Mouse (Mus musculus) heart, adult 8-10 months (tissue): Measurements from ENCODE around the gene Fam78a. TPM values are rescaled to one million over a fixed set of nuclear protein-coding genes. Genes with fewer than 3 reads are reported as not detected.
"Not testable (repeated sequence)": the region's sequence is repeated elsewhere in the genome, so short reads cannot be mapped to it uniquely, and the experiment has no call there.

ENCODE experiments used
- DNase-seq: peaks from one replicate; pipeline ENCODE4 v3.0.0; 2022; ENCODE audit warnings: low spot score
- microRNA-seq: library from miRNA; unstranded; fragments of <30 nt; microRNA quantifications from one replicate; pipeline ENCODE4 v1.2.0, GENCODE M21; 2022
- total RNA-seq, 4 experiments: library from RNA; stranded (reverse); gene quantifications; 2 replicates each; pipeline ENCODE4 v1.2.4; 2022

Fam78a gene
- total RNA-seq, 4 experiments from 2014 or later, result 12.7 to 26.1 (median 16.3) TPM

GRCm38 (mm10) chr2:32043836-32044235 lies 40.8 kb downstream of the Fam78a start:
- DNase-seq, result no peak

GRCm38 (mm10) chr2:32041087-32041486 lies 43.6 kb downstream of the Fam78a start:
- no peak for DNase-seq

GRCm38 (mm10) chr2:32040646-32041045 lies 44.0 kb downstream of the Fam78a start:
- DNase-seq, result not testable (repeated sequence)

GRCm38 (mm10) chr2:32038661-32039081 lies 46.0 kb downstream of the Fam78a start:
- peak; percentile 47 for DNase-seq

- DNase-seq, result no peak
Observed at GRCm38 (mm10) chr2:32037279-32037858, 47.3 kb downstream of the Fam78a start.

GRCm38 (mm10) chr2:32034206-32034605 lies 50.5 kb downstream of the Fam78a start:
- no peak for DNase-seq

GRCm38 (mm10) chr2:32033436-32033835 lies 51.2 kb downstream of the Fam78a start:
- DNase-seq, result peak; percentile 24

GRCm38 (mm10) chr2:32029636-32030035 lies 55.0 kb downstream of the Fam78a start:
- no peak for DNase-seq

- DNase-seq, result no peak
Observed at GRCm38 (mm10) chr2:32024372-32024771, 60.3 kb downstream of the Fam78a start.

GRCm38 (mm10) chr2:32020229-32020628 lies 64.4 kb downstream of the Fam78a start:
- DNase-seq, result no peak

GRCm38 (mm10) chr2:32019704-32020103 lies 65.0 kb downstream of the Fam78a start:
- no peak for DNase-seq

GRCm38 (mm10) chr2:32008716-32009115 lies 75.9 kb downstream of the Fam78a start:
- DNase-seq, result no peak

GRCm38 (mm10) chr2:32008311-32008710 lies 76.3 kb downstream of the Fam78a start:
- DNase-seq, result no peak

Small RNAs within 50 kb of the gene (microRNA-seq; reads per million reads assigned to microRNA genes)
- 1.7 reads per million for gene Mir7674

Other genes starting within 250 kb of the Fam78a start
- gene Fibcd1, start 238.9 kb downstream of the Fam78a start, total RNA-seq, result not detected
- under 1 TPM; 0.41 to 0.75 (median 0.55) TPM for gene Lamc3, start 197.6 kb downstream of the Fam78a start, total RNA-seq
- gene Aif1l, start 134.7 kb downstream of the Fam78a start, total RNA-seq, result 1 to 10 TPM; 2.2 to 4.2 (median 2.9) TPM
- gene Nup214, start 110.4 kb downstream of the Fam78a start, total RNA-seq, result 10 to 100 TPM; 27.1 to 36.7 (median 34.4) TPM
- gene Plpp7, start 10.7 kb upstream of the Fam78a start, total RNA-seq, result 10 to 100 TPM; 34.7 to 48.9 (median 42.6) TPM
- 10 to 100 TPM; 83.5 to 94.1 (median 89.2) TPM for gene Prrc2b, start 66.2 kb upstream of the Fam78a start, total RNA-seq
- 10 to 100 TPM; 12.5 to 15.0 (median 14.0) TPM for gene Pomt1, start 151.7 kb upstream of the Fam78a start, total RNA-seq
- gene Uck1, start 175.3 kb upstream of the Fam78a start, total RNA-seq, result 10 to 100 TPM; 22.9 to 24.5 (median 23.3) TPM
- 10 to 100 TPM; 75.1 to 88.9 (median 80.2) TPM for gene Golga2, start 202.5 kb upstream of the Fam78a start, total RNA-seq
- 100 to 1,000 TPM; 221 to 257 (median 231) TPM for gene Swi5, start 203.2 kb upstream of the Fam78a start, total RNA-seq